9 mouse cellular contexts compared by ENCODE assay signal in genomic region chr8:104098671-104099346, GRCm38 (mm10). TPM values are rescaled to one million over a fixed set of nuclear protein-coding genes. Genes with fewer than 3 reads are reported as not detected.
DNase-seq lines count a peak whose midpoint lies in the region; ATAC-seq lines count a peak whose summit lies in the region.
"Had no signal": no experiment of that assay in that cellular context is flagged by ENCODE, and none has a peak within 500 bp of the region (broad histone marks: within the 10 kb centered on the region; RNA-seq: fewer than 3 reads in every experiment).

No protein-coding gene starts in this region.

- H3K27me3 ChIP-seq in lung, embryonic 15.5 days, result no peaks in the 10 kb centered on the region
- H3K27me3 ChIP-seq in splenic B cell, adult 2 months (ENCODE audit: control insufficient read depth, insufficient read depth, low read length, poor library complexity, severe bottlenecking), result no peaks in the 10 kb centered on the region
- H3K27me3 ChIP-seq: hindbrain, embryonic 15.5 days had no signal

- H3K9me3 ChIP-seq in lung, embryonic 15.5 days, result no peaks in the 10 kb centered on the region
- H3K9me3 ChIP-seq: hindbrain, embryonic 15.5 days had no signal

- H3K4me2 ChIP-seq in lung, embryonic 15.5 days, result 0 out of 2 replicates have a peak overlapping the region, but pooled peaks have one; percentile 20
- H3K4me2 ChIP-seq: hindbrain, embryonic 15.5 days had no signal

- no peak for ATAC-seq in lung, embryonic 15.5 days (ENCODE audit: borderline replicate concordance, extremely low read depth, low FRiP score, low TSS enrichment)

- H3K9ac ChIP-seq in lung, embryonic 15.5 days, result no peak overlapping the region
- H3K9ac ChIP-seq: hindbrain, embryonic 15.5 days had no signal

- DNase-seq in frontal cortex, postnatal 36 days (ENCODE audit: low spot score in 2 of 2), result peak; percentile 39 to 75
- no peak for DNase-seq in frontal cortex, postnatal 10 days (ENCODE audit: low spot score in 2 of 2)
- DNase-seq in A20 (ENCODE audit: low read depth, low spot score), result peak; percentile 68
- DNase-seq in cerebellum, adult 9-10 months, result peak; percentile 34
- DNase-seq in induced T-regulatory cell, adult 2 months (ENCODE audit: low read depth), result peak; percentile 31
- DNase-seq in splenic B cell, adult 2 months (ENCODE audit: low read depth, low spot score), result peak; percentile 85
- DNase-seq in urinary bladder, adult 18-20 months (ENCODE audit: low spot score in 2 of 2), result no peak

- peak overlapping the region; percentile 91 for H3K27ac ChIP-seq in lung, embryonic 15.5 days
- H3K27ac ChIP-seq: hindbrain, embryonic 15.5 days had no signal

- 19% methylated on average over 6 of the region's 6 CpGs for WGBS in lung, embryonic 15.5 days

- H3K4me1 ChIP-seq in lung, embryonic 15.5 days, result peaks cover 23% of the 10 kb centered on the region

- no peaks in the 10 kb centered on the region for H3K36me3 ChIP-seq in lung, embryonic 15.5 days
- H3K36me3 ChIP-seq in splenic B cell, adult 2 months (ENCODE audit: control insufficient read depth, insufficient read depth, low read length, poor library complexity, severe bottlenecking), result no peaks in the 10 kb centered on the region
- H3K36me3 ChIP-seq: hindbrain, embryonic 15.5 days had no signal

- H3K4me3 ChIP-seq in lung, embryonic 15.5 days, result no peak overlapping the region
- H3K4me3 ChIP-seq: hindbrain, embryonic 15.5 days had no signal

RNA-seq across cellular contexts. Expression of gene Cdh5, which starts 2.6 kb away (rescaled TPM):
- 71.2 and 74.7 TPM in 2 replicates for polyA plus RNA-seq in lung, embryonic 15.5 days (2015; fragmentation: Nextera tagmentation; extraction: Ambion mirVana)

Comparison
In these comparisons a context has a peak if more than half of its experiments do, and no peak if none do; other contexts are left out.
1. DNase-seq: peak in frontal cortex, postnatal 36 days (2 of 2), A20 (single experiment), cerebellum, adult 9-10 months (single experiment), induced T-regulatory cell, adult 2 months (single experiment) and splenic B cell, adult 2 months (single experiment); none in frontal cortex, postnatal 10 days (0 of 2) and urinary bladder, adult 18-20 months (0 of 2).